Comparison of ENCODE assay signal across 15 mouse cellular contexts in genomic region chr6:31165011-31165410, GRCm38 (mm10).
"Had no signal": no experiment of that assay in that cellular context is flagged by ENCODE, and none has a peak within 500 bp of the region (broad histone marks: within the 10 kb centered on the region; RNA-seq: fewer than 3 reads in every experiment).

No protein-coding gene starts in this region.

- H3K27ac ChIP-seq: kidney, postnatal 0 days; left cerebral cortex, adult 2 months; liver, embryonic 13.5 days; macrophage; midbrain, embryonic 12.5 days; midbrain, embryonic 15.5 days; neural tube, embryonic 12.5 days; neural tube, embryonic 15.5 days had no signal

- H3K9ac ChIP-seq: liver, embryonic 13.5 days; lung, embryonic 14.5 days; midbrain, embryonic 12.5 days; midbrain, embryonic 15.5 days; neural tube, embryonic 12.5 days; neural tube, embryonic 15.5 days had no signal

- H3K27me3 ChIP-seq: midbrain, embryonic 12.5 days; midbrain, embryonic 15.5 days; neural tube, embryonic 12.5 days; neural tube, embryonic 15.5 days had no signal

- ATAC-seq: lung, postnatal 0 days; midbrain, embryonic 15.5 days had no signal

- H3K9me3 ChIP-seq: liver, embryonic 13.5 days; midbrain, embryonic 12.5 days; midbrain, embryonic 15.5 days; neural tube, embryonic 12.5 days; neural tube, embryonic 15.5 days had no signal

- H3K4me3 ChIP-seq: left cerebral cortex, adult 2 months; liver, embryonic 13.5 days; midbrain, embryonic 12.5 days; midbrain, embryonic 15.5 days; neural tube, embryonic 12.5 days; neural tube, embryonic 15.5 days had no signal

- H3K4me2 ChIP-seq: liver, embryonic 13.5 days; lung, embryonic 14.5 days; midbrain, embryonic 12.5 days; midbrain, embryonic 15.5 days; neural tube, embryonic 12.5 days; neural tube, embryonic 15.5 days had no signal

- H3K36me3 ChIP-seq: liver, embryonic 13.5 days; midbrain, embryonic 12.5 days; midbrain, embryonic 15.5 days; neural tube, embryonic 12.5 days; neural tube, embryonic 15.5 days had no signal

- DNase-seq: kidney, adult 2 months; kidney, postnatal 25 days; layer of hippocampus, postnatal 36 days; liver, embryonic 13.5 days; lung, embryonic 14.5 days; spleen, adult 18-20 months; thymus, postnatal 36 days had no signal
